Mouse (Mus musculus): Measurements from ENCODE around the gene Il9. TPM values are rescaled to one million over a fixed set of nuclear protein-coding genes. Genes with fewer than 3 reads are reported as not detected.

Gene Il9
- not detected in 2 replicates for polyA plus RNA-seq (2014; fragmentation: Nextera tagmentation; extraction: Ambion mirVana)

GRCm38 (mm10) chr13:56482146-56482545 lies at the start of gene Il9:
Il9 (minus strand) TSS chr13:56482246.
- no peaks in the 10 kb centered on the region for H3K4me1 ChIP-seq (replicated peaks; ENCODE audit: control insufficient read depth, insufficient read depth, low read length)
- no peaks in the 10 kb centered on the region for H3K9me3 ChIP-seq (ENCODE audit: control insufficient read depth, low read length)
- ATAC-seq (ENCODE audit: low FRiP score) (no peak), DNase-seq (ENCODE audit: low spot score) (no peak)
- H3K27ac ChIP-seq (ENCODE audit: low read depth, low read length), result no peak within 1 kb of the TSS
- no peak within 1 kb of the TSS for H3K4me2 ChIP-seq (replicated peaks; ENCODE audit: low read depth, low read length)
- WGBS, result 80% methylated on average over 3 of the region's 3 CpGs
- H3K9ac ChIP-seq (ENCODE audit: low read depth, low read length), result no peak within 1 kb of the TSS
- no peaks in the 10 kb centered on the region for H3K27me3 ChIP-seq (ENCODE audit: control insufficient read depth, insufficient read depth, low read length)
- H3K4me3 ChIP-seq (ENCODE audit: low read depth, low read length), result no peak within 1 kb of the TSS
- H3K36me3 ChIP-seq (ENCODE audit: control insufficient read depth, insufficient read depth, low read length), result no peaks in the 10 kb centered on the region

- Histone ChIP-seq H3K4me1 (replicated peaks; ENCODE audit: control insufficient read depth, insufficient read depth, low read length) (no peaks in the 10 kb centered on the region), H3K4me2 (replicated peaks; ENCODE audit: low read depth, low read length) (no peak overlapping the region), H3K27me3 (ENCODE audit: control insufficient read depth, insufficient read depth, low read length) (no peaks in the 10 kb centered on the region), H3K4me3 (ENCODE audit: low read depth, low read length) (no peak overlapping the region), H3K9me3 (ENCODE audit: control insufficient read depth, low read length) (no peaks in the 10 kb centered on the region), H3K27ac (ENCODE audit: low read depth, low read length) (no peak overlapping the region), H3K9ac (ENCODE audit: low read depth, low read length) (no peak overlapping the region), H3K36me3 (ENCODE audit: control insufficient read depth, insufficient read depth, low read length) (no peaks in the 10 kb centered on the region)
- ATAC-seq (ENCODE audit: low FRiP score), result no peak
- no peak for DNase-seq (ENCODE audit: low spot score)
- 71% methylated on average over 8 of the region's 8 CpGs for WGBS
Observed at GRCm38 (mm10) chr13:56529685-56530084, 47.6 kb upstream of the Il9 start.

- H3K36me3 ChIP-seq (ENCODE audit: control insufficient read depth, insufficient read depth, low read length), result no peaks in the 10 kb centered on the region
- no peaks in the 10 kb centered on the region for H3K27me3 ChIP-seq (ENCODE audit: control insufficient read depth, insufficient read depth, low read length)
- H3K9me3 ChIP-seq (ENCODE audit: control insufficient read depth, low read length), result no peaks in the 10 kb centered on the region
- no peak overlapping the region for H3K27ac ChIP-seq (ENCODE audit: low read depth, low read length)
- 88% methylated on average over 4 of the region's 4 CpGs for WGBS
- H3K4me3 ChIP-seq (ENCODE audit: low read depth, low read length), result no peak overlapping the region
- DNase-seq (ENCODE audit: low spot score) (no peak), ATAC-seq (ENCODE audit: low FRiP score) (no peak)
- no peaks in the 10 kb centered on the region for H3K4me1 ChIP-seq (replicated peaks; ENCODE audit: control insufficient read depth, insufficient read depth, low read length)
- H3K4me2 ChIP-seq (replicated peaks; ENCODE audit: low read depth, low read length), result no peak overlapping the region
- H3K9ac ChIP-seq (ENCODE audit: low read depth, low read length), result no peak overlapping the region
Observed at GRCm38 (mm10) chr13:56529031-56529430, 47.0 kb upstream of the Il9 start.

- DNase-seq (ENCODE audit: low spot score), result no peak
- no peaks in the 10 kb centered on the region for H3K4me1 ChIP-seq (replicated peaks; ENCODE audit: control insufficient read depth, insufficient read depth, low read length)
- no peaks in the 10 kb centered on the region for H3K9me3 ChIP-seq (ENCODE audit: control insufficient read depth, low read length)
- H3K27ac ChIP-seq (ENCODE audit: low read depth, low read length), result no peak overlapping the region
- H3K4me3 ChIP-seq (ENCODE audit: low read depth, low read length), result no peak overlapping the region
- no peak for ATAC-seq (ENCODE audit: low FRiP score)
- H3K4me2 ChIP-seq (replicated peaks; ENCODE audit: low read depth, low read length), result no peak overlapping the region
- WGBS, result 90% methylated on average over 11 of the region's 11 CpGs
- no peaks in the 10 kb centered on the region for H3K36me3 ChIP-seq (ENCODE audit: control insufficient read depth, insufficient read depth, low read length)
- H3K27me3 ChIP-seq (ENCODE audit: control insufficient read depth, insufficient read depth, low read length), result no peaks in the 10 kb centered on the region
- H3K9ac ChIP-seq (ENCODE audit: low read depth, low read length), result no peak overlapping the region
Observed at GRCm38 (mm10) chr13:56528281-56528680, 46.2 kb upstream of the Il9 start.

- Histone ChIP-seq H3K4me2 (replicated peaks; ENCODE audit: low read depth, low read length) (no peak overlapping the region), H3K36me3 (ENCODE audit: control insufficient read depth, insufficient read depth, low read length) (no peaks in the 10 kb centered on the region), H3K27ac (ENCODE audit: low read depth, low read length) (no peak overlapping the region), H3K4me3 (ENCODE audit: low read depth, low read length) (no peak overlapping the region), H3K27me3 (ENCODE audit: control insufficient read depth, insufficient read depth, low read length) (no peaks in the 10 kb centered on the region), H3K9me3 (ENCODE audit: control insufficient read depth, low read length) (no peaks in the 10 kb centered on the region), H3K9ac (ENCODE audit: low read depth, low read length) (no peak overlapping the region), H3K4me1 (replicated peaks; ENCODE audit: control insufficient read depth, insufficient read depth, low read length) (no peaks in the 10 kb centered on the region)
- no peak for ATAC-seq (ENCODE audit: low FRiP score)
- DNase-seq (ENCODE audit: low spot score), result no peak
- 93% methylated on average over 7 of the region's 7 CpGs for WGBS
Observed at GRCm38 (mm10) chr13:56527846-56528245, 45.8 kb upstream of the Il9 start.

- WGBS, result 88% methylated on average over 12 of the region's 12 CpGs
Observed at GRCm38 (mm10) chr13:56526871-56527270, 44.8 kb upstream of the Il9 start.

GRCm38 (mm10) chr13:56522821-56523167 lies 40.7 kb upstream of the Il9 start:
- whole genome bisulfite sequencing, result 6% methylated on average over 8 of the region's 8 CpGs
- Histone ChIP-seq H3K4me1 (replicated peaks; ENCODE audit: control insufficient read depth, insufficient read depth, low read length) (no peaks in the 10 kb centered on the region), H3K36me3 (ENCODE audit: control insufficient read depth, insufficient read depth, low read length) (no peaks in the 10 kb centered on the region), H3K27me3 (ENCODE audit: control insufficient read depth, insufficient read depth, low read length) (no peaks in the 10 kb centered on the region), H3K4me3 (ENCODE audit: low read depth, low read length) (peak overlapping the region; percentile 64), H3K4me2 (replicated peaks; ENCODE audit: low read depth, low read length) (peak overlapping the region; percentile 91), H3K27ac (ENCODE audit: low read depth, low read length) (no peak overlapping the region), H3K9ac (ENCODE audit: low read depth, low read length) (peak overlapping the region; percentile 68), H3K9me3 (ENCODE audit: control insufficient read depth, low read length) (no peaks in the 10 kb centered on the region)
- ATAC-seq (ENCODE audit: low FRiP score) (peak; percentile 10; the same call in 1 of the 2 replicates), DNase-seq (ENCODE audit: low spot score) (no peak)

More at GRCm38 (mm10) chr13:56526871-56527270, 44.8 kb upstream of the Il9 start:
- H3K9me3 ChIP-seq (ENCODE audit: control insufficient read depth, low read length), result no peaks in the 10 kb centered on the region
- H3K4me3 ChIP-seq (ENCODE audit: low read depth, low read length), result no peak overlapping the region
- no peak for ATAC-seq (ENCODE audit: low FRiP score)
- no peaks in the 10 kb centered on the region for H3K36me3 ChIP-seq (ENCODE audit: control insufficient read depth, insufficient read depth, low read length)
- H3K9ac ChIP-seq (ENCODE audit: low read depth, low read length), result no peak overlapping the region
- H3K27me3 ChIP-seq (ENCODE audit: control insufficient read depth, insufficient read depth, low read length), result no peaks in the 10 kb centered on the region
- no peak overlapping the region for H3K4me2 ChIP-seq (replicated peaks; ENCODE audit: low read depth, low read length)
- no peak overlapping the region for H3K27ac ChIP-seq (ENCODE audit: low read depth, low read length)
- H3K4me1 ChIP-seq (replicated peaks; ENCODE audit: control insufficient read depth, insufficient read depth, low read length), result no peaks in the 10 kb centered on the region
- DNase-seq (ENCODE audit: low spot score), result no peak

GRCm38 (mm10) chr13:56522081-56522820 lies 40.2 kb upstream of the Il9 start, which contains the start of gene Fbxl21:
Fbxl21 (plus strand) TSS chr13:56522472.
- Histone ChIP-seq H3K9ac (ENCODE audit: low read depth, low read length) (peak within 1 kb of the TSS; percentile 68), H3K4me2 (replicated peaks; ENCODE audit: low read depth, low read length) (peak within 1 kb of the TSS; percentile 91), H3K9me3 (ENCODE audit: control insufficient read depth, low read length) (no peaks in the 10 kb centered on the region), H3K27me3 (ENCODE audit: control insufficient read depth, insufficient read depth, low read length) (no peaks in the 10 kb centered on the region), H3K27ac (ENCODE audit: low read depth, low read length) (no peak within 1 kb of the TSS), H3K36me3 (ENCODE audit: control insufficient read depth, insufficient read depth, low read length) (no peaks in the 10 kb centered on the region), H3K4me3 (ENCODE audit: low read depth, low read length) (peak within 1 kb of the TSS; percentile 64), H3K4me1 (replicated peaks; ENCODE audit: control insufficient read depth, insufficient read depth, low read length) (no peaks in the 10 kb centered on the region)
- WGBS, result 2% methylated on average over 56 of the region's 56 CpGs
- ATAC-seq (ENCODE audit: low FRiP score) (peak; percentile 99), DNase-seq (ENCODE audit: low spot score) (peak; percentile 91)

- H3K27me3 ChIP-seq (ENCODE audit: control insufficient read depth, insufficient read depth, low read length), result no peaks in the 10 kb centered on the region
- H3K4me1 ChIP-seq (replicated peaks; ENCODE audit: control insufficient read depth, insufficient read depth, low read length), result no peaks in the 10 kb centered on the region
- H3K36me3 ChIP-seq (ENCODE audit: control insufficient read depth, insufficient read depth, low read length), result no peaks in the 10 kb centered on the region
- H3K27ac ChIP-seq (ENCODE audit: low read depth, low read length), result no peak overlapping the region
- no peak for DNase-seq (ENCODE audit: low spot score)
- no peak overlapping the region for H3K9ac ChIP-seq (ENCODE audit: low read depth, low read length)
- H3K9me3 ChIP-seq (ENCODE audit: control insufficient read depth, low read length), result no peaks in the 10 kb centered on the region
- 65% methylated on average over 7 of the region's 7 CpGs for WGBS
- no peak overlapping the region for H3K4me2 ChIP-seq (replicated peaks; ENCODE audit: low read depth, low read length)
- ATAC-seq (ENCODE audit: low FRiP score), result no peak
- no peak overlapping the region for H3K4me3 ChIP-seq (ENCODE audit: low read depth, low read length)
Observed at GRCm38 (mm10) chr13:56516816-56517215, 34.8 kb upstream of the Il9 start.
